Mouse (Mus musculus) cerebellum, postnatal 4 days (tissue): ENCODE data around the gene Tbc1d16.

Source experiments
- DNase-seq, 2 experiments: peaks; one replicate each; pipeline ENCODE4 v3.0.0; 2022; ENCODE audit warnings: low spot score in 2 of 2, mixed read lengths in 1 of 2

The Tbc1d16 gene

DNA sequence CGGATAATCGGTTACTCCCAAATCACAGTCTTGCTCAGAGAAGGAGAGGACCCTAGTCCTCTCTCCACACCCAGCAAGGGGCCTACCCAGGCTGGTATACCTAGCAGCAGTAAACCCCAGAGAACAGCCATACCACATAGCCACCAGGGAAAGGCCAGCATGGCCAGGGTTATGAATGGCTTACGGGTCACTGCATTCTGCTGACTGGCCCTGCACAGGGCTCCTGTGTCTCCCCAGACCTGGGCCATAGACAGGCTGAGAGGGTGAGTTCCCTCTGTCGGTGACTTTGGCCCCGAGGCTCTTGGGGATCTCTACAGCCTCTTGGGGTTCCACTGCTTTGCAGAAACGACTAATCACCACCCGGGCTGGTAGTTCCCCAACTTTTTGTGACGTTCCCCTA lies 50.0 kb downstream of the Tbc1d16 start:
- no peak for DNase-seq

DNA sequence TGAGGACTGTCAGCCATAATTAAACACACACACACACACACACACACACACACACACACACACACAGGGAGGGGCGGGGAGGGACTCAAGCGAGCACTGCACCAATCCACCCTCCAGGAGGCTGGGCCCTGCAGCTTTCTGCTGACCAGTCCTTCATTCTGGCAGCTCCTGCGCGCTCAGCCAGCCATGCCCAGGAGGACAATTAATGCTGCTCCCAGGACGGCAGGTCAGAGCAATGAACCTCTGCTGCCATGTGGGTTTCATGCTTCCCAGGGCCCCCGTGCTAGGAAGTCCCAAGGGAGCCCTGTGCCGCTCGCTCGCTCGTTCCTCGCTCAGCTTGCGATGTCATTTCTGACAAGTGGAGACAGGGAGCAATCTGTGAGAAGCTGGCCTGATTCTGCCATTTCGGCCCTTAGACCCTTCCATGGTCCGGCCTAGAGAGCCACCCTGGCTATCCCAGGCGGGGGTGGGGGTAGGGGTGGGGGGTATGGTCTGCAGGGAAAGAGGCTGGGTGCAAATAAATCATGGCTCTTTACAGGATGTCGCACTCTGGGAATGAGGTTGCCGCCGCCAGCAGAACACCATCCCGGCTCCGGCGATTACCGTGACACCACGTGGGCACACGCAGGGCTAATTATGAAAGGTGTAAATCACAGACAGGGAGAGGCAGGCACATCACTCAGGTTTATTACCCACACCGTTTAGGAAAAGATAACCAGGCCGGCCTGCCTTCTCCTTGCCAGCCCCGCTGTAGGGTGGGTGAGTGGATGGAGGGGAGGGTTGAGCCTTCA lies 51.7 kb downstream of the Tbc1d16 start:
- DNase-seq = no peak

DNA sequence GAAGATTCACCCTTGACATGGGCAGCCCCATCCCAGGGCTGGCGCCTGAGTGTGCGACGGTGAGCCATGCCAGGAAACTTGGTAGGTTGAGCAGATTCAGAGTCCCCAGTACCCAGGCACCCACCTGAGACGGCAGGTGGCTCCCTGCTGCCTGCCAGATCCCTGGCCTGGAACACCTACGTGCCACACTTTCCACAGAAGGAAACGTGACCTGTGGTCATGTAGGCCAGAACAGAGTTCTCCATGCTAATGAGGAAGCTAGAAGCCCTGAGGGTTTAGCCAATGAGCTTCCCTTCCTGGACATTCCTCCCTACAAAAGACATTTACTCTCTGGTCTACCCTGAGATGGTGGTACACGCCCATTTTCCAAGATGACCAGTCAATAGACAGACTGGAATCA lies 56.7 kb downstream of the Tbc1d16 start:
- DNase-seq = no peak

DNA sequence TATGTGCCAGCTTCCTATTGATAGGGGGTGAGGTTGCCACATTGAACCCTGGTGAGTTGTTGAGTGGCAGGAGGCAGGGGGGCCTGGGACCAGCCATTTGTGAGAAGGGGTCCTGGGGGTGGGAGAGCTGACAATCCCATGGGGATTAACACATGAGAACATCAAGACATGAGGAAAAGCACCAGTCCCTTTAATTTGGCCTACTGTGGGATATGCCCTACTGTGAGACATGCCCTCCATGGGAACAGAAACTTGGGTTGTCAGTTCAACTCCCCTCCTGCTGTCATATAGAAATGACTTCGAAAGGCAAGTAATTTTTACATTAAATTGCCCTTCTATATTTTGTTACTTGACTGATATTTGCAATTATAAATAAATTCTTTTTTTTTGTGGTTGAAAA lies 59.4 kb downstream of the Tbc1d16 start:
- DNase-seq = no peak

DNA sequence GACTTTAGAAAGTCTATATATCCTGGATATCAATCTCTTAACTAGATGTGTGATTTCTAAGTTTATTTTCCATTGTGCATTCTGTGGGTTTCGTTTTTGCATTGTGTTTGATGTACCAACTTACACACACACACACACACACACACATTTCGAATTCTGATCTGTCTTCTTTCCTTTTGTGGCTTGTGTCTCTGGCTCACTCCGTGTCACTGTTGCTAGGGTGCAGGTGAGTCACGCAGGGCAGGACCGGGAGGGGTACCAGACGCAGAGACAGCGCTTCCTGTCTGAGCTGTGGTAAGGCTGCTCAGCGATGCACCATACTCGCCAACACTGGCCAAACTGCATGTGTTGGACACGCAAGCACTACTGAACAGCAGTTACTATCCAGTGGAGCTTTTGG lies 62.3 kb downstream of the Tbc1d16 start:
- DNase-seq = no peak

DNA sequence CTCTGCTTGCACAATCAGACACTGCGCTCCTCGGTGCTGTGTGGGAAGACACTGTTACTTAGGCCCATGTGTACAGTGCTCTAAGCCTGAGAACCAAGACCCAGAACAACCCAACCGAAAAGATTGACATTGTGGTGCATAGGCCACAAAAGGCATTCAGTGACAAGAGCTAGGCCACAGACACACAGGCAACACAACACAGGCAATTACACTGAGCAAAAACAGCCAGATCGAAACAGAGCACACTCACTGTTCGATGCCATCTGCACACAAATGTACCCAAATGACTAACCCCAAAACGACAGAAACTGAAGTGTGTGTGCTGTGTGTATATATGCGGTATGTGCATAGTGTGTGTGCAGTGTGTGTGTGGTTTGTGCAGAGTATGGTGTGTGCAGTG lies 63.9 kb downstream of the Tbc1d16 start:
- no peak for DNase-seq

DNA sequence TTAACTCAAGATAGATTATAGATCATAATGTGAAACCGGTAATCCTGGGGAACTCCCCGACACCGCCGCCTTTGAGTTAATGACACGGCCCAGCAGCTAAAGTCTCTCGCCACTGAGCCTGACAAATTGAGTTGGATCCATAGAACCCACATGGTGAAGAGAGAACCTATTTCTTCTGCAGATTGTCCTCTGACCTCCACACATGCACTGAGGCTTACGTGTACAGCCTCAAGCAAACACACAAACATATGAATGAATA lies 64.6 kb downstream of the Tbc1d16 start:
- DNase-seq = no peak

DNA sequence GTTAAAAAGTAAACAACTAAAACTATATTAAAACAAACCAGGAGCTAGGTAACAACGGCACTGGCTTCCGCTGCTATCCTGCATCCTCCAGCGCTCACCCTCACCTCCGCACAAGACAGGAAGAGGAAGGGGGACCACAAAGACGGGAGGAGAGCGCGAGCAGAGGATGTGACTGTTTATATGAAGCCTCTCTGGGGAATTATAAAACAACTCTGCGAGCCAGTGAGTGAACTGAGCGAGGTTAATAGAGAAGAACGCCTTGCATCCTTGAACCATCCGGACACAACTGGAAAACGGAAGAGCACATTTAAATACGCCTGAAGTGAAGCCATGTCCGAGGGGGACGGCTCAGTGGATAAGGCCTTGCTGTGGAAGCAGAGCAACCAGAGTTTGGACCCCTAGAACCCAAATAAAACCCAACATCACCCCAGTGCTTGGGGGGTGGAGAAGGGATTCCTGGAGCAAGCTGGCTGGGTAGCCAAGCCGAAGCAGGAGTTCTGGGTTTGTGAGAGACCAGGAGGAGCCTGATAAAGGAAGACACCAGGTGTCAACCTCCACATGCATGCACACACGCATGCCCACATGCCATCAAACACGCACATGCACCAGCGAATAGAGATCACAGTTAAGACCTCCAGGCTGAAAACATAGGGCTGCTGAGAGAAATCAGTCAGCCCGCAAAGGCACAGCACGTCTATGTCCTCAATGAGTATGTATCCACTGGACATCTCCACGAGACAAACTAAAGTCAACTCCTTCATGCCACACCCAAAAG lies 65.2 kb downstream of the Tbc1d16 start:
- DNase-seq = no peak

DNA sequence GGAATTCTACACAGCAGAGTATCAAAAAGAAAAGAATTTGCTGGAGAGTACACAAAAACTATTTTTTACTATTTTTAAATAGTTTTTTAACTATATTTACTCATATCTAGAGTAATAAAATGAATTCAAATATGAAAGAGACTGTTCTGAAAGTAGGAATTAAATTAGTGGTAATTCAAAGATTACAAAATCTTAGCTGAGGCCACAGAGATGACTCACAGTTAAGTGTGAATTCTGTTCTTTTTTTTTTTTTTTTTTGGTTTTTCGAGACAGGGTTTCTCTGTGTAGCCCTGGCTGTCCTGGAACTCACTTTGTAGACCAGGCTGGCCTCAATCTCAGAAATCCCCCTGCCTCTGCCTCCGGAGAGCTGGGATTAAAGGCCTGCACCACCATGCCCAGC lies 66.6 kb downstream of the Tbc1d16 start:
- DNase-seq = no peak

DNA sequence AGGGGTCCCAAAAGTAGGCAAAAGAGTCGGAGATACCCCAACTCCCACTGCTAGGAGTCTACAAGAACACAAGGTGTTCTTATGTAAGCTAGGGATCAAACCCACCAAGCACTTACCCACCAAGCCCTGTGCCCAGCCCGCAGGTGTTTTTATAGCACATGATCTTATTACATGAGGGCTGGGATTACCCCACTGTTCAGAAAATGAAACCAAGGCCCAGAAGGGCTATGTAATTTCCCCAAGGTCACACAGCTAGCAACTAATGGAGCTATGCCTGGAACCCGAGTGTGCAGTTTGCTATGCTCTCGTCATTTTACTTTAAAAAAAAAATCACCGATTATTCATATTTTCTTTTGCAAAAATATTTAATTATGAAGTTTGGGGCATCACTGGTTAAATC lies 68.2 kb downstream of the Tbc1d16 start:
- no peak for DNase-seq

DNA sequence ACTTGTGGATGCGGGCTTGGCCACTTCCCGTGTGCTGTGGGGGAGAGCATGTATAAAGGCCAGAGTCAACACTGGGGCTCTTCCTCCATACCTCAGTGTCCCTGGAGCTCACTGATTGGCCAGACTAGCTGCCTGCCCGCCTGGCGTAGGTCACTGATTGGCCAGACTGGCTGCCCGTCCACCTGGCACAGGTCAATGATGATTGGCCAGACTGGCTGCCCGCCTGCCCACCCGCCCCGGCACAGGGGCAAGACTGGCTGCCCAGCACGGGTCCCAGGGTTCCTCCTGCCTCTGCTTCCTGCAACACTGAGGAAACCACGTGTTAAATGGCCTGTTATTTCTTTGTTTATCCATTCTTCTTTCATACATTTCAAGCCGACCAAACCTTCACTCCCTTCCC lies 68.8 kb downstream of the Tbc1d16 start:
- DNase-seq = no peak

DNA sequence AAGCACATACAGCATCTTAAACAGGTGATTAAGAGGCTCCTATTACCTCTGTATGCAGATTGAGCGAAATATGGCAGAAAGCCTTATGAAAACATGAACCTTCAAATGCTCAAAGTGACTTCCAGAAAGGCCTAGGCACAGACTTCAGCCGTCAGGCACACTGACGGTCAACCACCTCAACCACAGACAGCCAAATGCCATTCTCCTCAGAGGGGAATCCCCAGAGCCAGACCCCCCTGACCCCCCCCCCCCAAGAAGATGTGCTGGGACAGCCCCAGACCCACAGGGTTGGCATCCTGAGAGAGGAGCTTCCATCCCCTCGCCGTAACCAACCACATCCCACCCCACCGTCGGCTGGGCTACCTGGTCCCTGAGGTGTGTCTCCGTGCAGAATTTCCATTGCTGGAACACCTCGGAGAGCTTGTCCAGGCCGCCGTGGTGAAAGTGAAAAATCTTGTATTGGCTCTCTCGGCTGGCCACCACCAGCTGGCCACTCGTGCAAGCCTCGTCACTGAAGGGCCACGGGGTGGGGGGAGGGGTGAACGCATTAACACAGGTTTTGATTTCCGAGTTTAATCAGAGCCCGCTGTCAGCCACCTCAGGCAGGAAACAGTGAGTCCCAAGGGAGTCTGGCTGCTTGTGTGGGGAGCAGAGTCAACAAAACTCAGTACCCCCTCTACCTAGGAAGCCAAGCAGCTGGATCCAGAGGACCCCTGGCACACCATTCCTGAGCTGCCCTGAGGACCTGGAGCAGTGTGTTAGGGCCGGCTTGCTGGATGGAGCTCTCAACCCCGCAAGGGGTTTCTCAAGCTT lies 70.7 kb downstream of the Tbc1d16 start:
- DNase-seq = no peak

DNA sequence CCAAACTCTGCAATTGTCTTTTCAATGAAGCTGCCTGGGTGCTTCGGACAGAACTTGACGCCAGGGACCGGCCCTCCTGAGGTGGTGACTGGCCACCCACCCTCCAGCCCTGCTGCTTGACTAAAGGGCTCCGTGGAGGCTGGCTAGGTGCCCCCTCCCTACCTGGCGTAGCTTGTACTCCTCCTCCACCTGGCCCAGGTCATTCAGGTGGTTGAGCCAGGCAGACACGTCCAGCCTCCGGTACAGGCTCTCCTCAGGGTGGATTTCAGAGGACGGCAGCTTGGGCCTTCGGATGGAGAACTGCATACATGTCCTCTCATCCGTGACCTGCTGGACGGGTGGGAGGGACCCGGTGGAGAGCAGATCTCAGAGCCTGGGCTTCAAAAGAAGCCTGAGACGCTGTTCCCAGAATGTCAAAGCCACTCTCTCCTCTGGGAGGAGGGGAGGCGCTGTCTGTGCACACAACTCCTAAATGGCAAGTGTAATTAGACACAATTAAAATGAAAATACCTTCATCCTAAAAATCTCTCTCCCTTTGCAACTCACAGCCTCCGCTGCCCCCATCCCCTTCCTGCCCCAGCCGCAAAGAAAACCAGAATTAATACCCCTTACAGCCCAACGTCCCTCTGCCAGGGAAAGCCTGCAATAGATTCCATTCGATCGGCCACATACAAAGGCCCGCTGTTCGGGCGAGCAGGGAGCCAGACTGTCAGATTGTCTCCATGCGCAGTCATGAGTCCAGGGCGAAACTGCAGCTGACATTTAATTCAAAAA lies 71.6 kb downstream of the Tbc1d16 start:
- no peak for DNase-seq

DNA sequence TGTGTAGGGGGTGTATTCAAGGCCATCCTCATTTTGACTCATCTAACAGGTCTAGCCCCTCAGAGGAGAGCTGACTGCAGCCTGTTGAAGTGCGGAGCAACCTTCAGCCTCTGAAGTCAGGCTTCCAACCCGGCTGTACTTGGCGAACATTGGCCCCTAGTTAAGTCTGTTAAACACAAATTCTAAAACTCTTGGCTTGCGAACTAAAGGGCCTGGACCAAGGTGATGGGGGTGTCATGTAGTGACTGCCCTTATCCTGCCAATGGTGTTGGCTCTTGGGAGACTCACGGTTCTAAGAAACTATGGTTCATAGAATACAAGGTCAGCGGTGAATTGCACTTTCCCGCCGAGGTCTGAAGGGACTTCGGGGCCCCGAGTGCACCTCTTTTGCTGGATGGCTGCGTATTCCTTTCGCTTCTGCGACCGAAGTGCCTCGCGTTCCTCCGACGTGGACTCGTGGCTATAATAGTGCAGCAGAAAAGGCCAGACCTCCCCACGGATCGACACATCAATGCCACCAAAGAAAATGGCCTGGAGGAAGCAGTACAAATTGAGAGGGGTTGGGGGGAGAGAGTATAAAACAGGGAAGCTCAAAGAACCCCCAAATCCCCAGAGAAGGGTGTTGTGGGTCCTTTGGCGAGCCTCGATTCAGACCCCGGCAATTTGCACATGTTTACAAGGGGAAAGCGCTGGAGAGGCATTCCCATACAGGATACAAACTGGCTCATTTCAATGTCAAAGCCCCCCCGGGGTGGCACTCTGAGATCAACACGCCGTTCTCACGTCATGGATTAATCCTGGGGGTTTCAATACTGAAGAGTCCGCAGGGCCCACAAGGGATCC lies 72.4 kb downstream of the Tbc1d16 start:
- no peak for DNase-seq

DNA sequence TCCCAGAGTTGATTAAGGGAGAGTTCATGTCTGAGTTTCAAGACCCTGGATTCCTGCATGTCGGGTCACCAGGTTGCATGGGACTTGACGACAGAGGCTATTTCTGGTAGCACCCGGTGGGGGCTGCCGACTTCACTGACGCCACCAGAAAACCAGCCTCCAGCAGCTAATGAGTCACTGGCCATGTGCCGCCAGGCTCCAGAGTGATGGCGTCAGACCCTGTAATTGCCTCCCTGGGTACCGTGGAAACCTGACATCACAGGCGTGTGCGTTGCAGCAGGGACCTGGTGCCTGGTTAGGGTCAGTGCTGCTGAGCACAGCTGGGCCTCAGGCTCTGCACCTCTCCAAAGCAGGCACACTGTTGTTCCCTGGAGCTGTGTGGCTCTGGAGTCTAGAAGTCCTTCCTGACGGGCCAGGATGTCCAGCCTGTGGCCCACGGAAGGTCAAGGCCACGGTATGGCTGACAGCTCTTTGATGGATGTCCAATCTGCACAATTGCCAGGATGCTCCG lies 75.9 kb downstream of the Tbc1d16 start:
- DNase-seq = no peak

DNA sequence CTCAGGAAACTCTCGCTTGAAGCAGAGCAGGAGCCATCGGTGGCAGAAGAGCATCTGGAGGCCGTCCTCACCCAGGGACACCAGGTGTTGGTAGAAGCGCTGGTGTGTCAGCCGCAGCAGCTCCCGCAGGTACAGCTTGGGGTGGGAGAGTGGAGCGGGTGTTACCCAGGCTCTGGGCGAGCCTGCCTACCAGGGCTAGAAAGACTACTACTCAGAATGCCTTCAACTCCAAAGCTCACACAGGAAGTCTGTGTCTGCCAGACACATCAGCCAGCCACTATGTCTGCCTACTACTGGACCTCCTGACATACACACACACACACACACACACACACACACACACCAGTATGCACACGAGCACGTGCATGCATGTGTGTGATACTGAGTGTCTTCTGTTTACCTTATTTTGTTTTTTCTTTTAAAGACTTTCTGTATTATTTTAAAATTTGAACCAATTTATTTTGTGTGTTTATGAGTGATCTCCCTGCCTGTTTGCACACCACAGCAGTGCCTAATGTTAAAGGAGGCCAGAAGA lies 77.2 kb downstream of the Tbc1d16 start:
- DNase-seq = no peak

DNA sequence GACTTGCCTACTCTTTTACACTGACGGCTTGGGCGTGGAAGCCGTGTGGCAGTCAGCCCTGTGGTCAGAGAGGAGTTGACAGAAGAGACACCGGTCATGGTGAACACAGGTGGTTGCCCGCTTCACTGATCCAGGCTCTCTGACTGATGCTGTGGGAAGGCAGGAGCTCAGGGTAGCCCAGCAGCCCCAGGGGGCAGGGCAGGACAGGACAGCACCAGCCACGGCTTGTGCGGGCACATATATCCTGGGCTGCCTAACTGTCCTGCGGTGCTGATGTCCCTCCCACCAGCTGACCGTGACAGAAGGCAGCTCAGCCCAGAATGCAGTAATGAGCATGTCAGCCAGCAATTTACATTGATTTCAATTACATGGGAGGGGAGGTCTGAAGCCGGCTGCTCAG lies 77.9 kb downstream of the Tbc1d16 start:
- DNase-seq = no peak

DNA sequence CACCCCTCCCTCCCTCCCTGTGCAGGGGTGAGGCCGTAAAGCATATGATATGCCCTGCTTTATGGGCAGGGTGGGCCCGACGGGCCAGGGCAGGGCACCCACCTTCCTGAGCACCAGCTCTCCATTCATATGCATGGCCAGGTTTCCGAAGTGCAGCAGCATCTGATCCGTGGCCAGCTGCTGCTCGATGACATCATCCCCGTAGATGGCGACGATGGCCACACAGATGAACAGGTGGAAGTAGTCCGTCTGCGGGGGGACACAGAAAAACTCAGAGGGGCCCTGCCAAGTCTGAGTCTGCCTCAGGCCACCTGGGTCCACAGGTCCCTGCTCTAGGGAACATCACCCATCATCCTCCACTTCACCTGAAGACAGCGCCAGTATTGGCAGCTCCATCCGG lies 79.5 kb downstream of the Tbc1d16 start:
- no peak for DNase-seq

DNA sequence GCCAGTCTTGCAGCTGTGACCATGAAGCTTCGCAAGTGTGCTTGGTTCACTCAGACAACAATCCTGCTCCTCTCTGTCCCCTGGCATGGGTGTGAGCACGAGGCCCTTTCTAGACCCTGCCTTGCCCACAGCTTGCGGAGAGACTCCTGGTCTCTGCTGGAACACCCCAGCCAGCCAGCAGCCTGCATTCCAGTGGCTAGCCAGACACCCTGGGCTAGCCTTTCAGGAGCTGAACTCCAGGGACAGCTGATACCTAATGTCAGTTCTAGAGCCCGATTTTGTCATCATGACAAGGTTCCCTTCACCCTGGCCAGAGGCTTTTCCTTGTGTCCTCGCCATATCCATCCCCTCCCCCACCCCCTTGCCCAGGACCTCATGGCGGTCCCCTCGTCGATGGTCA lies 81.1 kb downstream of the Tbc1d16 start:
- DNase-seq = no peak

DNA sequence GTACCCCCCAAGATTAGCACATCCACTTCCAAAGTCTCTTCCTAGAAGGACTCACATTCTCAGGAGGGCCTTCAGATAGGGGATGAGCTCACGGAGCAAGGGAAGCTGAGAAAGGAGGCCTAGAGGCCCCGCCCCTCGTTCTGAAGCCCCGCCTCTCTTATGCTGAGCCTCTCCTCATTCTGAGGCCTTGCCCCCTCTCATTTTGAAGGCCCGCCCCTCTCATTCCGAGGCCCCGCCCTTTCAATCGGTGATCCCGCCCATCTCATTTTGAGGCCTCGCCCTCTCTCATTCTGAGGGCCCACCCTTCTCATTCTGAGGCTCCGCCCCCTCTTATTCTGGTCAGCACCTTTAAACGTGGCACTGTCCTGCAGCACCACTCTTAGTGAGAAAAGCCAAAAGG lies 82.2 kb downstream of the Tbc1d16 start:
- no peak for DNase-seq
